Mouse (Mus musculus) embryonic facial prominence, embryonic 12.5 days (tissue): ENCODE measurements around the gene Tmem81. TPM values are rescaled to one million over a fixed set of nuclear protein-coding genes. Genes with fewer than 3 reads are reported as not detected.
A peak's percentile ranks its signal among the peaks of the same experiment; 100 is the strongest.
"Not testable (repeated sequence)": the region's sequence is repeated elsewhere in the genome, so short reads cannot be mapped to it uniquely, and the experiment has no call there.

Experiments
- ATAC-seq: fragments of 200-750 bp; cut with Nextera tagmentation; 2 replicates; pipeline ENCODE4 v1.8.0; 2017; ENCODE audit not compliant: insufficient number of reproducible peaks, insufficient read depth, low FRiP score, low TSS enrichment
- H3K27ac ChIP-seq: fragments of 300-500 bp; sonication (generic); 2 replicates; pipeline ENCODE4 v1.5.1; 2016; ENCODE audit warnings: mild to moderate bottlenecking
- H3K27me3 ChIP-seq: fragments of 300-500 bp; sonication (generic); 2 replicates; pipeline ENCODE4 v1.6.1; 2016; ENCODE audit warnings: mild to moderate bottlenecking, moderate library complexity
- H3K36me3 ChIP-seq: fragments of 300-500 bp; sonication (generic); 2 replicates; pipeline ENCODE4 v1.6.1; 2016; ENCODE audit warnings: mild to moderate bottlenecking
- H3K4me1 ChIP-seq: fragments of 300-500 bp; sonication (generic); 2 replicates; pipeline ENCODE4 v1.6.1; 2016
- H3K4me2 ChIP-seq: fragments of 300-500 bp; sonication (generic); replicated peaks from 2 replicates; pipeline ENCODE4 v1.6.1; 2016; ENCODE audit warnings: mild to moderate bottlenecking, moderate library complexity
- H3K4me3 ChIP-seq: fragments of 300-500 bp; sonication (generic); 2 replicates; pipeline ENCODE4 v1.5.1; 2016; ENCODE audit warnings: mild to moderate bottlenecking
- H3K9ac ChIP-seq: fragments of 300-500 bp; sonication (generic); 2 replicates; pipeline ENCODE4 v1.6.1; 2016; ENCODE audit warnings: mild to moderate bottlenecking, moderate library complexity
- H3K9me3 ChIP-seq: fragments of 300-500 bp; sonication (generic); 2 replicates; pipeline ENCODE4 v1.6.1; 2016; ENCODE audit warnings: mild to moderate bottlenecking, moderate library complexity
- WGBS: fragments of 180-500 bp; shearing (Covaris S2); methylation state at CpG from one replicate; pipeline ENCODE4 v1.1.7; 2016; 5-methylcytosine and 5-hydroxymethylcytosine counted together
- polyA plus RNA-seq: library from polyadenylated mRNA; unstranded; fragments of >200 nt; fragmentation: Nextera tagmentation; extraction: Ambion mirVana; gene quantifications from 2 replicates; pipeline ENCODE4 v1.2.1, GENCODE M21; 2016

The Tmem81 gene
- 1.7 and 1.8 TPM in 2 replicates for polyA plus RNA-seq

DNA sequence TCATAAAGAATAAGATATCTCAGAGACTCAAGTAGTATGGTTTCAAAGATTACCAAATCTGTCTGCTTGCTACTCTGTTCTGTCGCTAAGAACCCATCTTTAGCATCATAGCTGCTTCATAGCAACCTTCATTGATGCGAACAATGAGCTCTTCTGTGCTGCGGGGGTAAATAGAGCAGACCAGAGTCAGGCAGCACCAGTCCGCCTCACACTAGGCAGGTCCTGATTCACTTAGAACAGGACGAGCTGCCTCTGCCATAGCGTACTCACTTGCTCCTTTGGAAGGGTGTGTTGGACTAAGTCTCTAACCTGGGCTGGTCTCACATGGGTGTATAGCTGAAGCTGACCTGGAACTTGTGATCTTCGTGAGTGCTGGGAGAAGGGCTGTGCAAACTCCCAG lies at the start of gene Tmem81:
Gene Tmem81 (plus strand): TSS at position 173 of the 400 bp plus-strand sequence.
- no peak for ATAC-seq
- H3K4me1 ChIP-seq = no peaks in the 10 kb centered on the region
- no peaks in the 10 kb centered on the region for H3K27me3 ChIP-seq
- 86% methylated on average over 7 of the region's 7 CpGs for whole genome bisulfite sequencing
- no peaks in the 10 kb centered on the region for H3K9me3 ChIP-seq
- no peak within 1 kb of the TSS for H3K4me3 ChIP-seq
- no peak within 1 kb of the TSS for H3K9ac ChIP-seq
- no peak within 1 kb of the TSS for H3K4me2 ChIP-seq
- H3K27ac ChIP-seq = no peak within 1 kb of the TSS
- H3K36me3 ChIP-seq = peaks cover 56% of the 10 kb centered on the region

DNA sequence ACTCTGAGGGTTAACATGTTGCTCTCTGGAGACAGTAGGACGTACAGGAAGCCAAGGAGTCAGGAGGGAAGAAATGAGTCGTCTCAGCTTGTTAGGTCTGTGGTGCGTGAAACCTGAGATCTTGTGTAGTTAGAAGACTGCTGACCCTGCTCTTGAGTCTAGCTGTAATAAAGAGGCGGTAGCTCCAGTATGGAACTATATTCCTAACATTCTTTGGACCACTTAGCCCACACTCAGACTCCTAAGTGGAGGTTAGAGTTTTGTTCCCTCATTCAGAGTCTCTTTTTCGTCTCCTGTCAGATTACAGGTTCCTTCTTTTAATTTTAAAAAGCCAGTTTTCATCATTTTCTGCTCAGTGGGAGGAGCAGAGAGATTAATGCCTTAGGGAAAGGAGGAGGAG lies 41.4 kb upstream of the Tmem81 start:
- Histone ChIP-seq H3K4me2 (no peak overlapping the region), H3K9ac (no peak overlapping the region), H3K4me1 (no peaks in the 10 kb centered on the region), H3K36me3 (peaks cover 46% of the 10 kb centered on the region), H3K27me3 (no peaks in the 10 kb centered on the region), H3K27ac (no peak overlapping the region), H3K9me3 (no peaks in the 10 kb centered on the region), H3K4me3 (no peak overlapping the region)
- WGBS = 56% methylated on average over 5 of the region's 5 CpGs
- no peak for ATAC-seq

- Histone ChIP-seq H3K27me3 (no peaks in the 10 kb centered on the region), H3K9me3 (no peaks in the 10 kb centered on the region), H3K36me3 (peaks cover 19% of the 10 kb centered on the region), H3K4me3 (no peak overlapping the region), H3K4me1 (no peaks in the 10 kb centered on the region), H3K27ac (no peak overlapping the region), H3K4me2 (no peak overlapping the region), H3K9ac (no peak overlapping the region)
- ATAC-seq = no peak
These were observed 37.1 kb upstream of the Tmem81 start for GRCm38 (mm10) chr1:132468926-132469325.

- Histone ChIP-seq H3K9ac (no peak overlapping the region), H3K36me3 (peaks cover 13% of the 10 kb centered on the region; the same call in 1 of the 2 replicates), H3K4me3 (no peak overlapping the region), H3K27ac (no peak overlapping the region), H3K9me3 (no peaks in the 10 kb centered on the region), H3K27me3 (no peaks in the 10 kb centered on the region), H3K4me1 (no peaks in the 10 kb centered on the region), H3K4me2 (no peak overlapping the region)
- ATAC-seq = no peak
- WGBS = 93% methylated on average over 7 of the region's 7 CpGs
These were observed 36.5 kb upstream of the Tmem81 start for GRCm38 (mm10) chr1:132469519-132469918.

GRCm38 (mm10) chr1:132470031-132470430 lies 36.0 kb upstream of the Tmem81 start:
- H3K36me3 ChIP-seq, H3K27me3 ChIP-seq, H3K4me2 ChIP-seq, H3K4me1 ChIP-seq, H3K9ac ChIP-seq, H3K9me3 ChIP-seq, H3K4me3 ChIP-seq, ATAC-seq, H3K27ac ChIP-seq: not testable (repeated sequence)
- WGBS = 83% methylated on average over 1 of the region's 1 CpGs

DNA sequence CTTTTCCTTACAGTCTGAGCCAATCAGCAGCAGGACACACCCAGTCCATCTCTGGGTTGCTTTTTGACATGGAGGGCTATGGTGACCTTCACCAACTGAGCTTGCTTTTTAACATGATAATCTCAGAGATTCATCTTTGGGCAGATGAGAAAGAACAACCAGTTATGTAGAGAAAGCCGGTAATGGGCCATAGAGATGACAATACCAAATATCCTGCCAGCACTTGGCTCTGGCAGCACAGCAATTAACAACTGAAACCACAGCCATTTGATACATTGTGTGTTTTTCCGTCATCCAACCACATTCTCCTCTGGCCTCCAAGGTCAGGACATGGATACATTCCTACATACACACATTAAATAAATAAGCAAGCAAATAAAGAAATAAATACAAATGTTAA lies 35.0 kb upstream of the Tmem81 start:
- Histone ChIP-seq H3K27me3 (no peaks in the 10 kb centered on the region), H3K4me3 (no peak overlapping the region), H3K4me1 (no peaks in the 10 kb centered on the region), H3K9ac (no peak overlapping the region), H3K4me2 (no peak overlapping the region), H3K27ac (no peak overlapping the region), H3K9me3 (no peaks in the 10 kb centered on the region), H3K36me3 (no peaks in the 10 kb centered on the region)
- ATAC-seq = no peak
- WGBS = 86% methylated on average over 2 of the region's 2 CpGs

- Histone ChIP-seq H3K36me3 (no peaks in the 10 kb centered on the region), H3K4me3 (no peak overlapping the region), H3K4me1 (no peaks in the 10 kb centered on the region), H3K27me3 (no peaks in the 10 kb centered on the region), H3K9me3 (no peaks in the 10 kb centered on the region), H3K27ac (no peak overlapping the region), H3K9ac (no peak overlapping the region), H3K4me2 (no peak overlapping the region)
- no peak for ATAC-seq
- 91% methylated on average over 5 of the region's 5 CpGs for WGBS
These were observed 34.5 kb upstream of the Tmem81 start for GRCm38 (mm10) chr1:132471499-132471898.

DNA sequence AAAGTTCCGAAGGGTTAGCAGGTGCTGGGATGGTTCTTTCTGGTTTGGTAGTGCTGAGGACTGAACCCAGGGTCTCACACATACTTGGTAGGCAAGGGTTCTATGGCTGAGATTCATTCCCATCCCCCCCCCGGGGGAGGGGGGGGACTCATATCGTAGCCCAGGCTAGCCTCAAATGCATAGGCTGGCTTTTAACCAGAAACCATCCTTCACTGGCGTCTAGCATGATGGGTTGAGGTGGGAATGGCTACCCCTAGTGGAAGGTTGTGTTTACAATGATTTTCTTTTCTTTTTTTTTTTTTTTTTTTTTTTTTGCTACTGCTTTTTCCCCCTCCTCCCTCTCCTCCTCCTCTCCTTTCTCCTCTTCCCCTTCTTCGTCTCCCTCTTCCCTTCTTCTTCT lies 33.5 kb upstream of the Tmem81 start:
- Histone ChIP-seq H3K4me3 (no peak overlapping the region), H3K4me2 (no peak overlapping the region), H3K27ac (no peak overlapping the region), H3K36me3 (no peaks in the 10 kb centered on the region), H3K27me3 (no peaks in the 10 kb centered on the region), H3K4me1 (no peaks in the 10 kb centered on the region), H3K9me3 (no peaks in the 10 kb centered on the region), H3K9ac (no peak overlapping the region)
- no peak for ATAC-seq
- 53% methylated on average over 5 of the region's 5 CpGs for WGBS

DNA sequence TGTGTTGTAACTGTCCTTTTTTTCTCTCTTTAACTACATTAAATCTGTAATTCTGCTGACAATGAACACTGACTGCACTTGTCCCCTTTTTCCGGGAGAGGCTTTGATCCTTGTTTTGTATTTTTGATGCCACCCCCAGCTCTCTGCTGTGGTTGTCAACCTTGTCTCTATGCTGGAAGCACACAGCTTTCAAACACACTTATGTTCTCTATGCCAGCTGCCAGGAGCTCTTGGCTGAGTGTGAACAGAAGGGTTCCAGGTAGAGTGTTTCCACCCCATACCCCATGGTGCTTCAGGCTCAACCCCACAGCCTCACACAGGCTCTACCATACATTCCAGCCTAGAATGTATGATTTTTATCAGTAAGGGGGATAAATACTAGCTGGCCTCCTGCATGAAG lies 31.5 kb upstream of the Tmem81 start:
- WGBS = 88% methylated on average over 1 of the region's 1 CpGs
- H3K27ac ChIP-seq = no peak overlapping the region
- no peak overlapping the region for H3K4me3 ChIP-seq
- H3K9me3 ChIP-seq = no peaks in the 10 kb centered on the region
- H3K4me1 ChIP-seq = peaks cover 9% of the 10 kb centered on the region
- no peak overlapping the region for H3K4me2 ChIP-seq
- no peaks in the 10 kb centered on the region for H3K27me3 ChIP-seq
- ATAC-seq = no peak
- no peaks in the 10 kb centered on the region for H3K36me3 ChIP-seq
- no peak overlapping the region for H3K9ac ChIP-seq

DNA sequence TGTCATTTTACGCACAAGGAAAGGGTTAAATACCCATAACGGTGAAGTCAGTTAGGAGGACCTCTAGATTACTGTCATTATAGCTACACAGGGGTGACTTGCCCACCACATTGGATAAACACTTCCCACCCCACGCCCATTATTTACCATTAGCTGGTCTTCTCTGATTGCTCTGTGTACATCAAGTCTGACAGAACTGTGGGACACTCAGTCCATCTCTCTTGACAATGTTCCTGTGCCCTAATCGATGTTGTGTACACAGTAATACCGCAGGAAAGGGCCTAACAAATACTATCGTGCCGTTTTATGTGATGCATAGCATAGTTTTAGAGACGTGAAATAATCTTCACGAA lies 29.5 kb upstream of the Tmem81 start:
- Histone ChIP-seq H3K4me3 (peak overlapping the region; percentile 73), H3K4me1 (peaks cover 9% of the 10 kb centered on the region), H3K27me3 (no peaks in the 10 kb centered on the region), H3K27ac (peak overlapping the region; percentile 1; the same call in 1 of the 2 replicates), H3K9me3 (no peaks in the 10 kb centered on the region), H3K36me3 (no peaks in the 10 kb centered on the region), H3K4me2 (peak overlapping the region; percentile 66), H3K9ac (peak overlapping the region; percentile 72)
- 6% methylated on average over 9 of the region's 9 CpGs for WGBS
- ATAC-seq = 0 out of 2 replicates have a peak, but pooled peaks have one; percentile 16

GRCm38 (mm10) chr1:132476928-132477691 lies 28.9 kb upstream of the Tmem81 start, which contains the start of gene Rbbp5:
Gene Rbbp5, plus strand, starts transcription at chr1:132477365.
- Histone ChIP-seq H3K4me2 (peak within 1 kb of the TSS; percentile 66), H3K9ac (peak within 1 kb of the TSS; percentile 72), H3K9me3 (no peaks in the 10 kb centered on the region), H3K4me3 (peak within 1 kb of the TSS; percentile 73), H3K27ac (peak within 1 kb of the TSS; percentile 70), H3K4me1 (peaks cover 9% of the 10 kb centered on the region), H3K36me3 (no peaks in the 10 kb centered on the region), H3K27me3 (no peaks in the 10 kb centered on the region)
- under 1% methylated on average over 43 of the region's 43 CpGs for WGBS
- ATAC-seq = peak; percentile 70

DNA sequence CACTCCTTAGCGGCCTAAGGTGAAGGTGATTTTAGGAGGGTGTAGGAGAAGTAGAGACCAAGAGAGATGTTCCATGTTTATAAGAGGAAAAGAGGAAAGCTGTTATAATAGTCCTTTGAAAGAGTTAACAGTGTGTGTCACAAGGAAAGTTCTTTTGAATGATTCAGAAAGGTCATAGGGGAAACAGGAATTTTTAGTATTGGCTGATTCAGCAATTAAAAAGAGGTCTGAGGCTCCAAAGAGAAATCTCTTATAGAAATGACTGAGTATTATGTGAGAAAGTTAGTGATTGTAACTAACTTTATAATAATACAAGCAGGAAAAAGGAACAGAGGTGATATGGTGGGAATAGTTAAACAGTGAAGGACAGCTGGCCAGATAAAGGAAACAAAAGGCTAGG lies 26.6 kb upstream of the Tmem81 start:
- WGBS = 92% methylated on average over 1 of the region's 1 CpGs
- H3K36me3 ChIP-seq = no peaks in the 10 kb centered on the region
- no peak overlapping the region for H3K4me3 ChIP-seq

More for the DNA sequence above, 26.6 kb upstream of the Tmem81 start:
- Histone ChIP-seq H3K9me3 (no peaks in the 10 kb centered on the region), H3K9ac (no peak overlapping the region), H3K4me1 (peaks cover 9% of the 10 kb centered on the region), H3K27me3 (no peaks in the 10 kb centered on the region), H3K27ac (no peak overlapping the region), H3K4me2 (no peak overlapping the region)
- ATAC-seq = no peak
